29 mouse cellular contexts compared by ENCODE assay signal in genomic region chr12:99247939-99248338, GRCm38 (mm10).
DNase-seq lines count a peak whose midpoint lies in the region; ATAC-seq and TF ChIP-seq lines count a peak whose summit lies in the region.
"Had no signal": no experiment of that assay in that cellular context is flagged by ENCODE, and none has a peak within 500 bp of the region (broad histone marks: within the 10 kb centered on the region; RNA-seq: fewer than 3 reads in every experiment).

No protein-coding gene starts in this region.

- no peak overlapping the region for H3K4me2 ChIP-seq in liver, postnatal 0 days (ENCODE audit: low read depth, low read length)
- H3K4me2 ChIP-seq: embryonic facial prominence, embryonic 15.5 days; forebrain, embryonic 13.5 days; heart, embryonic 12.5 days; intestine, embryonic 15.5 days; limb, embryonic 13.5 days had no signal

- TF ChIP-seq EP300 in liver, postnatal 0 days (IDR thresholded peaks at IDR 0.05; ENCODE audit: low read depth) = no peak

- no peak for DNase-seq in gastrocnemius, adult 2 months
- DNase-seq in gastrocnemius, postnatal 14 days = no peak
- peak; percentile 50 for DNase-seq in liver, adult 2 months (ENCODE audit: extremely low read depth, low read depth, low spot score)
- no peak for DNase-seq in liver, postnatal 0 days
- peak; percentile 52 for DNase-seq in adipocyte (ENCODE audit: low spot score)
- peak; percentile 59 for DNase-seq in gonadal fat pad, adult 2 months (ENCODE audit: low read depth)
- DNase-seq in thymus, postnatal 36 days = no peak
- DNase-seq in ovary, postnatal 10 days (ENCODE audit: low spot score) = no peak
- DNase-seq: adrenal gland, adult 2 months; adrenal gland, postnatal 36 days; embryo, embryonic 11 days; gastrocnemius, postnatal 25 days; heart, adult 2 months; heart, postnatal 4 days; kidney, adult 2 months; kidney, postnatal 36 days; midbrain, embryonic 14.5 days; right cerebral cortex, adult 18-20 months; thymus, adult 2 months had no signal

- no peaks in the 10 kb centered on the region for H3K9me3 ChIP-seq in liver, postnatal 0 days (ENCODE audit: low read length)
- H3K9me3 ChIP-seq: embryonic facial prominence, embryonic 15.5 days; forebrain, embryonic 13.5 days; heart, embryonic 12.5 days; intestine, embryonic 15.5 days had no signal

- TF ChIP-seq POLR2A in liver, adult 2 months (IDR thresholded peaks at IDR 0.05; ENCODE audit: extremely low read depth, insufficient read depth, low read length) = no peak

- no peak for TF ChIP-seq CTCF in gastrocnemius, adult 2 months (IDR thresholded peaks at IDR 0.05)
- TF ChIP-seq CTCF in liver, adult 2 months (IDR thresholded peaks at IDR 0.05; ENCODE audit: low read depth, low read length) = no peak
- TF ChIP-seq CTCF in liver, postnatal 0 days (IDR thresholded peaks at IDR 0.05; ENCODE audit: low read depth) = no peak

- no peak overlapping the region for H3K4me3 ChIP-seq in gastrocnemius, adult 2 months
- H3K4me3 ChIP-seq in liver, adult 2 months (ENCODE audit: insufficient read depth, low read depth, low read length) = no peak overlapping the region
- no peak overlapping the region for H3K4me3 ChIP-seq in liver, postnatal 0 days (ENCODE audit: low read depth, low read length)
- H3K4me3 ChIP-seq: embryonic facial prominence, embryonic 15.5 days; forebrain, embryonic 13.5 days; heart, adult 2 months; heart, embryonic 12.5 days; intestine, embryonic 15.5 days; limb, embryonic 13.5 days had no signal

- no peak overlapping the region for H3K9ac ChIP-seq in liver, adult 2 months (ENCODE audit: low read depth, low read length)
- H3K9ac ChIP-seq in liver, postnatal 0 days (replicated peaks) = no peak overlapping the region
- H3K9ac ChIP-seq: embryonic facial prominence, embryonic 15.5 days; heart, embryonic 12.5 days; intestine, embryonic 15.5 days; limb, embryonic 13.5 days; liver, embryonic 14.5 days had no signal

- intact Hi-C loops in gastrocnemius, adult 2 months (cut with DNase I) = no loop called here
- intact Hi-C loops in gastrocnemius, postnatal 14 days (cut with DNase I; ENCODE audit: low total_unique reads) = no loop called here

- WGBS in liver, adult 2 months = 30% methylated on average over 6 of the region's 6 CpGs
- 55% methylated on average over 6 of the region's 6 CpGs for WGBS in liver, postnatal 0 days (ENCODE audit: insufficient replicate concordance)

- H3K4me1 ChIP-seq in liver, adult 2 months (ENCODE audit: control insufficient read depth, insufficient read depth, low read length) = peaks cover 20% of the 10 kb centered on the region
- peaks cover 11% of the 10 kb centered on the region for H3K4me1 ChIP-seq in liver, postnatal 0 days (ENCODE audit: insufficient read depth)
- H3K4me1 ChIP-seq: intestine, embryonic 15.5 days had no signal

- H3K79me2 ChIP-seq in liver, adult 2 months (ENCODE audit: control insufficient read depth, insufficient read depth, low read length) = peaks cover 42% of the 10 kb centered on the region

- peak overlapping the region; percentile 67 for H3K27ac ChIP-seq in gastrocnemius, adult 2 months
- H3K27ac ChIP-seq in liver, adult 2 months (replicated peaks; ENCODE audit: insufficient read depth, low read depth, low read length) = no peak overlapping the region
- H3K27ac ChIP-seq in liver, postnatal 0 days (ENCODE audit: low read depth) = no peak overlapping the region
- H3K27ac ChIP-seq: embryonic facial prominence, embryonic 15.5 days; intestine, embryonic 15.5 days; liver, embryonic 14.5 days; macrophage; stomach, postnatal 0 days had no signal

- no peaks in the 10 kb centered on the region for H3K36me3 ChIP-seq in liver, adult 2 months (ENCODE audit: control insufficient read depth, insufficient read depth, low read length)
- H3K36me3 ChIP-seq in liver, postnatal 0 days (replicated peaks; ENCODE audit: insufficient read depth, low read length) = 0 out of 2 replicates have a peak, but pooled peaks cover 2% of the 10 kb centered on the region
- H3K36me3 ChIP-seq: embryonic facial prominence, embryonic 15.5 days; heart, embryonic 12.5 days; intestine, embryonic 15.5 days had no signal

- no peak for ATAC-seq in liver, postnatal 0 days
- ATAC-seq: CD4-positive, CD25-positive, alpha-beta regulatory T cell, adult 4 months; forebrain, embryonic 13.5 days; intestine, embryonic 15.5 days; lung, postnatal 0 days had no signal

- no peaks in the 10 kb centered on the region for H3K27me3 ChIP-seq in liver, adult 2 months (ENCODE audit: control insufficient read depth, insufficient read depth, low read length)
- H3K27me3 ChIP-seq in liver, postnatal 0 days (ENCODE audit: insufficient read depth, low read length) = no peaks in the 10 kb centered on the region
- H3K27me3 ChIP-seq: embryonic facial prominence, embryonic 15.5 days; forebrain, embryonic 13.5 days; heart, embryonic 12.5 days; intestine, embryonic 15.5 days; limb, embryonic 13.5 days had no signal

Comparison
In these comparisons a context has a peak if more than half of its experiments do, and no peak if none do; other contexts are left out.
1. DNase-seq: peak in liver, adult 2 months (single experiment), adipocyte (single experiment) and gonadal fat pad, adult 2 months (single experiment); none in gastrocnemius, adult 2 months (single experiment), gastrocnemius, postnatal 14 days (single experiment), liver, postnatal 0 days (single experiment), thymus, postnatal 36 days (0 of 2) and ovary, postnatal 10 days (single experiment).